Mouse (Mus musculus) embryonic facial prominence, embryonic 13.5 days (tissue): ENCODE measurements around the gene Smyd3. TPM values are rescaled to one million over a fixed set of nuclear protein-coding genes. Genes with fewer than 3 reads are reported as not detected.
A peak's percentile ranks its signal among the peaks of the same experiment; 100 is the strongest.

Experiments used
- ATAC-seq: fragments of 200-750 bp; cut with Nextera tagmentation; 2 replicates; pipeline ENCODE4 v1.8.0; 2017; ENCODE audit warnings: low read depth; ENCODE audit not compliant: insufficient number of reproducible peaks, insufficient read depth, low FRiP score, low TSS enrichment
- H3K27ac ChIP-seq: fragments of 300-500 bp; sonication (generic); 2 replicates; pipeline ENCODE4 v1.5.1; 2015; ENCODE audit warnings: moderate library complexity, mild to moderate bottlenecking, inconsistent platforms
- H3K27me3 ChIP-seq: fragments of 300-500 bp; sonication (generic); 2 replicates; pipeline ENCODE4 v1.6.1; 2015; ENCODE audit warnings: mild to moderate bottlenecking, inconsistent platforms
- H3K36me3 ChIP-seq: fragments of 300-500 bp; sonication (generic); 2 replicates; pipeline ENCODE4 v1.6.1; 2015; ENCODE audit warnings: mild to moderate bottlenecking, inconsistent platforms
- H3K4me1 ChIP-seq: fragments of 300-500 bp; sonication (generic); 2 replicates; pipeline ENCODE4 v1.6.1; 2015; ENCODE audit warnings: inconsistent platforms
- H3K4me2 ChIP-seq: fragments of 300-500 bp; sonication (generic); 2 replicates; pipeline ENCODE4 v1.6.1; 2015; ENCODE audit warnings: moderate library complexity, mild to moderate bottlenecking, inconsistent platforms
- H3K4me3 ChIP-seq: fragments of 300-500 bp; sonication (generic); 2 replicates; pipeline ENCODE4 v1.5.1; 2015; ENCODE audit warnings: mild to moderate bottlenecking, inconsistent platforms
- H3K9ac ChIP-seq: fragments of 300-500 bp; sonication (generic); 2 replicates; pipeline ENCODE4 v1.6.1; 2015; ENCODE audit warnings: mild to moderate bottlenecking, inconsistent platforms
- H3K9me3 ChIP-seq: fragments of 300-500 bp; sonication (generic); 2 replicates; pipeline ENCODE4 v1.6.1; 2016; ENCODE audit warnings: inconsistent platforms
- WGBS: fragments of 180-500 bp; shearing (Covaris S2); methylation state at CpG from one replicate; pipeline ENCODE4 v1.1.7; 2015; ENCODE audit warnings: mixed read lengths; 5-methylcytosine and 5-hydroxymethylcytosine counted together
- polyA plus RNA-seq: library from polyadenylated mRNA; unstranded; fragments of >200 nt; fragmentation: Nextera tagmentation; extraction: Ambion mirVana; gene quantifications from 2 replicates; pipeline ENCODE4 v1.2.1, GENCODE M21; 2015

Gene Smyd3
- polyA plus RNA-seq, 1 experiment from 2014 or later = 30.1 TPM

DNA sequence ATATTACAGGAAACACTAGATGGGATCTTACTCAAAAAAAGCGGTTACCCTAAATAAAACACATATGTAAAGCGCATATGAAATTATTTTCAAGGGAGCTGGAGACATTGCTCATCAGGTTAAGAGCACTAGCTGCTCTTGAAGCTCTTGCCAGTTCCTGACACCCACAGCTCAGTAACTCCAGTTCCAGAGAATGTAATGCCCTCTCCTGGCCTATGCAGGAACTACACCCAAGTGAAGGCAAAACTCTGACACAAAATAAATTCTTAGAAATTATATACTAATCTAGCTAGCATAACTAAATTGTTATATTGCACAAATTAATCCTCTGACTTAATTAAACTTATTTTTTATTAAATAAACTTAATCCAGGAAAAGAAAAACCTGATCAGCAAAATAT is 66.6 kb downstream of the Smyd3 start:
- no peaks in the 10 kb centered on the region for H3K9me3 ChIP-seq
- no peak overlapping the region for H3K4me3 ChIP-seq
- H3K4me1 ChIP-seq = peaks cover 37% of the 10 kb centered on the region
- H3K27ac ChIP-seq = no peak overlapping the region
- 57% methylated on average over 2 of the region's 2 CpGs for WGBS
- no peaks in the 10 kb centered on the region for H3K36me3 ChIP-seq
- no peaks in the 10 kb centered on the region for H3K27me3 ChIP-seq
- H3K9ac ChIP-seq = no peak overlapping the region
- no peak for ATAC-seq
- no peak overlapping the region for H3K4me2 ChIP-seq

- H3K4me2 ChIP-seq = peak overlapping the region; percentile 32; the same call in 1 of the 2 replicates
- H3K27ac ChIP-seq = peak overlapping the region; percentile 58
- no peaks in the 10 kb centered on the region for H3K36me3 ChIP-seq
- H3K27me3 ChIP-seq = no peaks in the 10 kb centered on the region
- peaks cover 35% of the 10 kb centered on the region for H3K4me1 ChIP-seq
- no peak overlapping the region for H3K9ac ChIP-seq
- 15% methylated on average over 2 of the region's 2 CpGs for WGBS
- 0 out of 2 replicates have a peak, but pooled peaks have one; percentile 21 for ATAC-seq
- no peaks in the 10 kb centered on the region for H3K9me3 ChIP-seq
- H3K4me3 ChIP-seq = no peak overlapping the region
These were observed 71.0 kb downstream of the Smyd3 start for GRCm38 (mm10) chr1:179446845-179447212.

DNA sequence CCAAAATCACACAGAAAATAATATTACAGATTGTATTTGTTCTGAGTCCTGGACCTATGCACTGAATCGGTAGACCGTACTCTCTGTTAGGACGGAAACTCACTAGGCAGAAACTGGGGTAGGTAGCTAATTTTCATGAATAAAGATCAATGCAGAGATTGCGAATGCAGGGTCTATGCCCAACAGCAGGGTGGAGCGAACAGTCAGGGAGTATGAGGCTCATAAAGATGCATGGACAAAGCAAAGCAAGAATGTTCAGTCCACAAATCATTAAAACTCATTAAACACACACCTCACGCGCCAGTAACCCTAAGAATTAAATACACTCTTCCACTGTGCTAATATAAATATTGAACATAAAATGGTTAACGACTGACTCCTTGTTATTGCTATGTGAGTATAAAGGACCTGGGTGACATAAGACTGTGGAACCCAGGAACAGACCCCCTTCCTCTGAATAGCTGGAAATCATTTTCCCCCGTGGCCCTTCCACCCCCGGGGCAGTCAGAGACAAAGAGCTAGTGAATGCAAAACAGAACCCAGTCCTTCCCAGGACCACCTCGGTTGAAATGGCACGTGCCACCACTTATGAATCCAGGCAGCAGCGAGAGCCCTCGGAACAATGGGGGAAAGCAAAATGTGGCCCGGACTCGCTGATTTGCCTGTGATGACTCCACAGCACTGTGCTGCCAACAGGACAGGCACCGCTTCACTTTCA is 71.6 kb downstream of the Smyd3 start:
- Histone ChIP-seq H3K4me2 (peak overlapping the region; percentile 32), H3K4me1 (peaks cover 40% of the 10 kb centered on the region), H3K27ac (peak overlapping the region; percentile 58), H3K9me3 (no peaks in the 10 kb centered on the region), H3K36me3 (no peaks in the 10 kb centered on the region), H3K9ac (no peak overlapping the region), H3K27me3 (no peaks in the 10 kb centered on the region), H3K4me3 (no peak overlapping the region)
- WGBS = 30% methylated on average over 17 of the region's 17 CpGs
- peak; percentile 60 for ATAC-seq

DNA sequence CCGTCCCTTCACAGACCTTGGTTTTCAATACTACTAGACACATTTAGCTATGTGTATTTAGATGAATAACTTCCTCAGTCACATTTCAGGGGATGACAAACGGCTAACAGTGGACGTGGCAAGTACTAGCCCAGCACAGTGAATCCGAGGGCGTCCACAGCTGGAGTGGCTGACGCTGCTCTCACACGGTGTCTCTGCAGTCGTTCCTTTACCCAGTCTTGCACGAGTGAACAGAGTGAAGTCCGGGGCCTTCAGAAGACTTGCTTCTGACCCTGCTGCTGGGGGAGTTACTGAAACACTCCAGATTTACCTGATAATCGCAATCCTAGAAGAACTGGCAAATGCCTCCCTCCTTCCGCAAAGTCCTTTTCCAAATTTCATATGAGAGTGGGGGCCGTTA is 74.0 kb downstream of the Smyd3 start:
- Histone ChIP-seq H3K4me3 (no peak overlapping the region), H3K27me3 (no peaks in the 10 kb centered on the region), H3K4me2 (no peak overlapping the region), H3K27ac (no peak overlapping the region), H3K9me3 (no peaks in the 10 kb centered on the region), H3K9ac (no peak overlapping the region), H3K4me1 (peaks cover 41% of the 10 kb centered on the region), H3K36me3 (no peaks in the 10 kb centered on the region)
- 82% methylated on average over 13 of the region's 13 CpGs for WGBS
- no peak for ATAC-seq

GRCm38 (mm10) chr1:179443423-179443822 is 74.4 kb downstream of the Smyd3 start:
- Histone ChIP-seq H3K4me1 (peaks cover 41% of the 10 kb centered on the region), H3K4me2 (no peak overlapping the region), H3K36me3 (no peaks in the 10 kb centered on the region), H3K9ac (no peak overlapping the region), H3K4me3 (no peak overlapping the region), H3K9me3 (no peaks in the 10 kb centered on the region), H3K27me3 (no peaks in the 10 kb centered on the region), H3K27ac (no peak overlapping the region)
- no peak for ATAC-seq
- 51% methylated on average over 8 of the region's 8 CpGs for WGBS

DNA sequence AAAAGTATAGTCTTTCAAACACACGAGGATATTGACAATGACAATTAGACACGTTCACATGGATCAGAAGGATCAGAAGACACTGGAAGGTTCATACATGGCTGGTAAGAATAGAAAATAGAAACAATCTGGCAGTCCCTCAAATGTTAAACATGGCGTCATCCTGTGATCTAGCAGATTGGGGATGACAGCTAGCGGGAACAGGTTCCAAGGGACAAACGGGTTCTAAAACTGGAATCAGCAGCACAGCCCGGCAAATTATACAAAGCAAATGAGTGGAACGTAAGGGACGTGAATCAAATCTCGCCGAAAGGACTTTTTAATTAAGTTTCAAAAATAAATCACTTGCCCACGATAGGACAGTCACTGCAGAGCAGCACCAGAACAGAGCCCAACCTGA is 81.2 kb downstream of the Smyd3 start:
- no peak overlapping the region for H3K9ac ChIP-seq
- no peak overlapping the region for H3K27ac ChIP-seq
- no peak for ATAC-seq
- H3K4me3 ChIP-seq = no peak overlapping the region
- H3K4me1 ChIP-seq = peaks cover 4% of the 10 kb centered on the region
- 59% methylated on average over 11 of the region's 11 CpGs for WGBS
- no peaks in the 10 kb centered on the region for H3K9me3 ChIP-seq
- 0 out of 2 replicates have a peak, but pooled peaks cover 3% of the 10 kb centered on the region for H3K36me3 ChIP-seq
- no peaks in the 10 kb centered on the region for H3K27me3 ChIP-seq
- no peak overlapping the region for H3K4me2 ChIP-seq

- Histone ChIP-seq H3K27ac (no peak overlapping the region), H3K9ac (no peak overlapping the region), H3K4me3 (no peak overlapping the region), H3K4me2 (no peak overlapping the region), H3K9me3 (no peaks in the 10 kb centered on the region), H3K4me1 (peaks cover 5% of the 10 kb centered on the region), H3K27me3 (no peaks in the 10 kb centered on the region), H3K36me3 (0 out of 2 replicates have a peak, but pooled peaks cover 3% of the 10 kb centered on the region)
- WGBS = 88% methylated on average over 11 of the region's 11 CpGs
- ATAC-seq = no peak
These were observed 83.2 kb downstream of the Smyd3 start for GRCm38 (mm10) chr1:179434443-179435260.

DNA sequence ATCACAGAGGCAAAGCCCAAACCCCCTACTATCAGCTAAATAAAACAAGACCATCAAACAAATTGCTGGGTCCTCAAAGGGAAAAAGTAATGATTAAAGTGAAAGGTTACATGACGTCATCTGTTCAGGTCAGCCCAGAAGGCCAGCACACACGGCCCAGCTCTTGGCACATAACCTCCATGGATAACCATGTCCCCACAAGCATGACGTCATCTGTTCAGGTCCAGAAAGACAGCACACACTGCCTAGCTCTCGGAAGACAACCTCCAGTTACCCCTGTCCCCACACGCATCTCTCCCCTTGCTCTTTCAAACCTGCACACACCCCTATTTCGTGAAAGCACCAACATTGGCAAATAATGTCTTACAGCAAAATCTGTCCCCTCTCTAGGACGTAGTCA is 84.0 kb downstream of the Smyd3 start:
- Histone ChIP-seq H3K4me2 (no peak overlapping the region), H3K36me3 (0 out of 2 replicates have a peak, but pooled peaks cover 3% of the 10 kb centered on the region), H3K9me3 (no peaks in the 10 kb centered on the region), H3K27me3 (no peaks in the 10 kb centered on the region), H3K27ac (no peak overlapping the region), H3K4me3 (no peak overlapping the region), H3K9ac (no peak overlapping the region), H3K4me1 (peaks cover 14% of the 10 kb centered on the region)
- 82% methylated on average over 7 of the region's 7 CpGs for WGBS
- no peak for ATAC-seq

- no peak for ATAC-seq
- H3K4me3 ChIP-seq = no peak overlapping the region
- no peak overlapping the region for H3K9ac ChIP-seq
- H3K4me2 ChIP-seq = no peak overlapping the region
- peak overlapping the region; percentile 8; the same call in 1 of the 2 replicates for H3K27ac ChIP-seq
- 0 out of 2 replicates have a peak, but pooled peaks cover 3% of the 10 kb centered on the region for H3K36me3 ChIP-seq
- H3K4me1 ChIP-seq = peaks cover 14% of the 10 kb centered on the region
- WGBS = 82% methylated on average over 8 of the region's 8 CpGs
- H3K9me3 ChIP-seq = no peaks in the 10 kb centered on the region
- no peaks in the 10 kb centered on the region for H3K27me3 ChIP-seq
These were observed 84.5 kb downstream of the Smyd3 start for GRCm38 (mm10) chr1:179433355-179433754.

DNA sequence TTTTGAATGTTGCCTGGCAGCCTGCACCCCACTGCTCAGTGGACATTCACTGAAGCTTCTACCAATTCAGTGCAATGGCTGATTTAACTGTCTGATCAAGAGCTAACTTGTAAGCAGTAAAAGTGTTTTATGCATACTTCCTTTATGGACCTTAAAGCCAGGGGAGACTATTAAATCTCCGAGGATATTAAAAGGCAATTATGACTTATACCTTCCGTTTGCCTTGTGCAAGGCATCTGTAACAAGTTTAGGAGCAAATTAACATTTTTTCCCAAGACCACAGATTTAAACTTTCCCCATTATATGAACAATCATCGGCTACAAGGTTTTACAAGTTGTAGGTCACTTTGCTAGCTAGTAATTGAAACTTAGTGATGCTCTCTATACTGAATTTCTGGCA is 87.8 kb downstream of the Smyd3 start:
- H3K27me3 ChIP-seq = no peaks in the 10 kb centered on the region
- ATAC-seq = no peak
- no peak overlapping the region for H3K4me3 ChIP-seq
- no peaks in the 10 kb centered on the region for H3K9me3 ChIP-seq
- peaks cover 34% of the 10 kb centered on the region for H3K4me1 ChIP-seq
- H3K36me3 ChIP-seq = no peaks in the 10 kb centered on the region
- peak overlapping the region; percentile 81; the same call in 1 of the 2 replicates for H3K27ac ChIP-seq
- WGBS = 54% methylated on average over 3 of the region's 3 CpGs
- no peak overlapping the region for H3K4me2 ChIP-seq
- no peak overlapping the region for H3K9ac ChIP-seq

GRCm38 (mm10) chr1:179424879-179425472 is 92.9 kb downstream of the Smyd3 start:
- H3K4me1 ChIP-seq = peaks cover 42% of the 10 kb centered on the region
- no peaks in the 10 kb centered on the region for H3K36me3 ChIP-seq
- no peak for ATAC-seq
- H3K27ac ChIP-seq = no peak overlapping the region
- no peak overlapping the region for H3K4me3 ChIP-seq
- H3K9ac ChIP-seq = no peak overlapping the region
- H3K4me2 ChIP-seq = no peak overlapping the region
- H3K27me3 ChIP-seq = no peaks in the 10 kb centered on the region
- no peaks in the 10 kb centered on the region for H3K9me3 ChIP-seq
- 87% methylated on average over 12 of the region's 12 CpGs for WGBS
